Mouse (Mus musculus): ENCODE results near the gene Inafm2.

DNA sequence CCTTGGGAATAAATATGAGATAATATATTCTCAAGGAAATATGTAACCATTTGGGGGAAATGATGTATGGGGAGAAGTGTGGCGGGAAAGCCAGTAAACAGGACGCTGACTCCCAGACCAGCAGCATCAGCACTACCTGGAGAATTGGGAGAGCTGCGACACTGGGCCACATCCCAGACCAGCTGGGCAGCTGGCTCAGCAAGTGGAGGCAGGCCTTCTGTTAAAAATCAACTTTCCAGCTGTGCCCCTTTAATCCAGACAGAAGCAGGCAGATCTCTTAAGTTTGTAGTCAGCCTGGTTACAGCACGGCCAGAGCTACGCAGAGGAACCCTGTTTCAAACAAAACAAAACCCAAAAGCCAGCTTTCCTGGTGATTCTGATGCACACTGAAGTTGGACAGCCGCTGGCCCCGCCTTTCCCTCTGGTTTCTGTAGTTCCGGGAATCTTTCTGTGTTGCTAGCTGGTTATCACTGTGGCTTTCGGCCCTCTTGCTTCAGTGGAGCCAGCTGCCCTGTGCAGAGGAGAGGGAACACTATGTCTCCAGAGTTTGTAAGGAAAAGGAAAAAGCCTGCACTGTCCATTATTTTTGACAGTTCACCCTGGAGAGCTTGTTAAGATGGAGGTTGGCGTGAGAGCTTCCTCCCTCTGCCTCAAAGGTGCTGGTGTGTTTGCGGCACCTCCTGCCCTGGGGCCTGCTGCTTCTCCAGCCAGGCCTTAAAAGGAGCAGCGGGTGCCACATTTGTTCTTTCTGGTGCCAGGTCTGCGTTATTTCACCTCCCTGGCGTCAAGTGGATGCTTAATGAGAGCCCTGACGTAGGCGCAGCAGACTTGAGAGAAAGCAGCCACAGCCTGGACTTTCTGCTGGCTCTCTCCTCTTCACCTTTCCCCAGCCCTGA is 6.6 kb downstream of the Inafm2 start:
- TF ChIP-seq CTCF (IDR thresholded peaks at IDR 0.05; ENCODE audit: low read depth), result no peak
- no peak for TF ChIP-seq EP300 (IDR thresholded peaks at IDR 0.05; ENCODE audit: low read depth)

All from liver, embryonic 14.5 days (tissue).